Mouse (Mus musculus): ENCODE results near the gene Sfta2. TPM values are rescaled to one million over a fixed set of nuclear protein-coding genes. Genes with fewer than 3 reads are reported as not detected.

Sfta2 gene
- total RNA-seq, 2 experiments from 2014 or later: not detected

DNA sequence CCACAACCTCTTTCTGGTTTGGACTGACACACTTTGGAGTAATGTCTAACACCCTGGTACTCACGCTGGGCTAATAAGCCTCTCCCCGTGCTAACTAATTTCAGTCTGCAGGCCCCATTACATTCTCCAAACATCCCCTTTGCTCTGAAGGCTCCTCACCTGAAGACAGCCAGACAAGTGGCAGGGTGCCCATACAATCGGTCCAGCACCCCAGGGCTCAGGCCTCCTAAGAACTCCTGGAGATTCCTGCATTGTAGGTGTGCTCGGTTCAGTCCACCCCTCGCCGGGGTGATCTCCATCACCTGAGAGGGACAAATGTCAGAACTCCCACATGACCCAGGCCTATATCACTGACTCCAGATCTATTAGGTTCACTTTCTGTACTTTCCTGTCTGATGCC lies 71.2 kb downstream of the Sfta2 start:
- DNase-seq (ENCODE audit: low spot score in 2 of 2): no peak

DNA sequence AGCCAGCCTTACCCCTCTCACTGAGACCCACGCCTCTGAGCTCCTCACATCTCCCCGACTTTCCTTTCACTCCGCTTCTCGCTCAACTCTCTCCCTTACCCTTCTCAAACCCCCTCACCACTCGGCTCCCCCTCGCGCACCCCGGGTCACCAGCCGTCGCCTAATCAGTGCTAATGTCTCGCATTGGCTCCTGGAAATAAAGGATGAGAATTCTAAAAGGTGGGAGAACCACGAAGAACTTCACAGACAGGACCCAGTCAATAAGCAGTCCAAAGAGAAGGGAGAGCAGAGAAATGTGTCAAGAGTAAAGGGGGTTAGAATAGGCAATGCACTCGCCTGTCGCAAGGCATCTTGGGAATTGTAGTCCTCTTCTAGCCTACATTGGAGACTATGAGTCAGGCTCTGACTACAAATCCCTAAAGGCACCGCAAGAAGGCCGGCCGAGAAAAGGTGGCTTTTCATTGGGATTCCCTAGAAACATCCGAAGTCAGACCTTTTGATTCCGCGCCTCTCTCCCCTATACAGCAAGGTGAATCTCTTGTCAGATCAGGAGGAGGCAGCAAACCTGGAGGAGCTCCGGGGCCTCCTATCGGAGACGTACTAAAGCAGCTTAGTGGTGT lies 72.2 kb downstream of the Sfta2 start, which contains the start of gene Gtf2h4:
Gene Gtf2h4, minus strand, starts transcription at position 324 of the 620 bp plus-strand sequence.
- DNase-seq (ENCODE audit: low spot score in 2 of 2): peak; percentile 83 to 96

DNA sequence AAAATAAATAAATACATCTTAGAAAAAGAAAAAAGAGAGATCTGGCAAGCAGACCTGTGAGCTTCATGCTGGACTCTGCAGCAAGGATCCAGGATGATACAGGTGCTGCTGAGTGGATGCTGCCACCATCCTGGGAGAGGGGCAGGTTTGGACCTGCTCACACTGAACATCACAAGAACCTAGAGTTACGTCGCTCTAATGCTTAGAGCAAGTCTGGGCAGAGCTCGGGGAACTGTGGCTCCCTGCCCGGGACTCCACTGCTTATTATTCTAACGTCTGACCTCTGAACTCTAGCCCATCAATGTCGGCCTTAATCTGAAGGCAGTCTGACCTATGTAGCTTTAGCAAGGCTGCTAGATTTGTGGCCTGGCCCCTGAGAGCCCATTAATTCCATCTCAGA lies 79.2 kb downstream of the Sfta2 start:
- no peak for DNase-seq (ENCODE audit: low spot score in 2 of 2)

DNA sequence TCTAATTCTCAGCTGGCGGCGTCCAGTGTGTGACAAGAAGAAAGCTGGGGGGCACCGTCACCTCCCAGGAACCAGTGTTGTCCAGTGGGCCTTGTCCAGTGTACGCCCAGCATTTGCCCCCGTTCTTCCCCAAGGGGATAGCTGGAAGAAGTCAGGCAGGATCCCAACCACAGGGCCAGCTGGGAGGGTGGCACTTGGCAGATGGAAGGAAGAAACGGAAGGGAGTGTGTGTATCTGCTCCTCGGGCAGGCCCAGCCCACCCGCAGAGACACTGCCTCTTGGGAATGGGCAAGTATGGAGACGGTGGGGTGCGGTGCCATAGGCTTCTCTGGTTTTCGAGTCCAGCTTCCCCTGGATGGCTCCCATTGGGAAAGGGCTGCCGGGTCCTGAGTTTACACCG lies 80.6 kb downstream of the Sfta2 start:
- no peak for DNase-seq (ENCODE audit: low spot score in 2 of 2)

DNA sequence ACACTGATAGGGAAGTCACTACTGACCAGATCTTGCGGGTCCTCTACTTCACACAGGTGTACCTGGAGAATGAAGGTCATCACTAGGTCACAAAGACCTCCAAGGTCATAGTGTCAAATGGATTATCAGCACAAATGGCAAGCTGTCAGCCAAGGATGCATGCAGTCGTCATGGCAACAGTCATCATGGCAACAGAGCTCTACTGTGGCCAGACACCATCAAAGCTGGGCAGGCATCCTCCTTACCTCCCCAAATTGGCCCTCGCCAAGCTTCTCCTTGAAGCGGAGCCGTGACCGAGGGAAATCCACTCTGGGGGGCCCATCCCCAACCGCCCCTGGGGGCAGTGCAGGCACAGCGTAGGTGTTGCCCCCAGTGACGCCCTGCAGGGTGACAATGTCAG lies 83.7 kb downstream of the Sfta2 start:
- no peak for DNase-seq (ENCODE audit: low spot score in 2 of 2)

DNA sequence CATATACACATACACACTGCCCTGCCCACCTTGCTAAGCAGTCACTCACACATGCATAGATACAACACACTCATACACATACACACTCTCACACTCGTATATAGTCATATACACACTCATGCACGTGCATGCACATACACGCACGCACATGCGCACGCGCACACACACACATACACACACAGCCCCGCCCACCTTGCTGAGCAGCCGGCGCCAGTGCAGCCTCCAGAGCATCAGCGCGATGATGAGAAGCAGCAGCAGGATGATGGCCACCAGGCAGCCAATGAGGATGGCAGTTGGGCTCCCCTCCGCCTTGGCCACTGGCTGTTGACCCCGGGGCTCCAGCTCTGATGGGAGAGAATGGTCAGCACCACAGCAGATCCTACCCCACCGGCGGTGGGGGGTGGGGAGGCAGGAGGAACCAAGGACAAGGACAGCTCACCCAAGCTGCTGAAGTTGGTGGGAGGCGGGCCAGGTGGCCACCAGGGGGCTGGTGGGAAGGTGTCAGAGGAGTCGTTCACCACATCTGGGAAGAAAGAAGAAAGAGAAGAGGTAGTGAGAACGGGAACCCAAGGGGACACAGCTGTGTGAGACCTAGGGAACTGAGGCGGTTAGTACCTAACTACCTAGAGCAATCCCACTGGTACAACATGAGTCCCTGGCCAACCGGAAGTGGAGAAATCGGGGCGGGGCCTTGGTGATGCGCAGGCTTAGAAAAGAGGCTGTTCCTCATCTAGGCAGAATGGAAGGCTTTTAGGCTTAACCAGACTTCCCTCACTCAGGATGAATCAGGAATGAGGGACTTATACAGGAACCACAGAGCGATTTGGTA lies 87.2 kb downstream of the Sfta2 start:
- no peak for DNase-seq (ENCODE audit: low spot score in 2 of 2)

DNA sequence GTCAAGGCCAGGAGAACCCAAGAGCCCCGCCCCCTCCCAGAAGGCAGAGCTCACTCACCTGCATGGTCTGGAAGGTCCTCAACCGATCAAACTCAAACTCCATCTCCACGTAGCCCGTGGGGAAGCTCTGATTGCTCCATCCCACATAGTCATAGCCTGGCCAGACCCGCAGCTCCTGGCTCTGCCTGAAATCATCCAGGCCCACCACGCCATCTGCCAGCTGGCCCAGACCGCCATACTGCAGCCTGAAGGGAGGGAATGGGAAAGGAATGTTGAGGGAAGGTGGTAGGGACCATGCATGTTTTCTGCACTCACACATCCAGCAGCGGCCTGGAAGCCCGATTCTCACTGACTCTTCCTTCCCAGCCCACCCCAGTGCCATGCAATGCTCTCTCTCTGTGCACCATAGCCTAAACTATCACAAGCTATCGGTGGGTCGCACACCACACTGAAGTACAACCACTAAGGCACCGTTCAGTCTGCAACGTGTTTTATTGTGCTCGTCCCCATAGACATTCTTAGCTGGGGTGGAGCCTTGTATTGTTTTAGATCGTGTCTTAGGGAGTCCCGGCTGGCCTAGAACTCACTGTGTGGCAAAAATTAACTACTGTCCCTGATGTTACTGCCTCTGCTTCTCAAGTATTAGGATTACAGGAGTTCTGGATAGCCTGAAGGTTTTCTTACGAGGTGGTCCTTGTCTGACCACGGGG lies 88.7 kb downstream of the Sfta2 start:
- no peak for DNase-seq (ENCODE audit: low spot score in 2 of 2)

DNA sequence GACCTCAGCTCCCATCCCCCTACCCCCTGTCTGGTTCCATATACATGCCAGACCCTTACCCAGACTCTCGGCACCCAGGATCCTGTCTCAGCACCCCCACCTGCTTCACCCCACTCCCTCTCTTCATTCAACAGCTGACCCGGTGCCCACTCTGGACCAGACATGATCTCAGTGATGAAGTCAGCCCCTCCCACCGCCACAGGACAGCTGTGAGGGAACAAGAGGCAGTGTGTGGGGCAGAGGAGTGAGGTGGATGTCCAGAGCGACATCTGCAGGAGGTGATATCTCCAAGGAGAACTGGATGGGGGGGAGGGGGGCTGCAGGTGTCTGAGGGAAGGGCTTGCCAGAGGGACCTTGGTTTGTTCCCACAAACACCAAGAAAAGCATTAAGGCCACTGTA lies 90.5 kb downstream of the Sfta2 start:
- no peak for DNase-seq (ENCODE audit: low spot score in 2 of 2)

DNA sequence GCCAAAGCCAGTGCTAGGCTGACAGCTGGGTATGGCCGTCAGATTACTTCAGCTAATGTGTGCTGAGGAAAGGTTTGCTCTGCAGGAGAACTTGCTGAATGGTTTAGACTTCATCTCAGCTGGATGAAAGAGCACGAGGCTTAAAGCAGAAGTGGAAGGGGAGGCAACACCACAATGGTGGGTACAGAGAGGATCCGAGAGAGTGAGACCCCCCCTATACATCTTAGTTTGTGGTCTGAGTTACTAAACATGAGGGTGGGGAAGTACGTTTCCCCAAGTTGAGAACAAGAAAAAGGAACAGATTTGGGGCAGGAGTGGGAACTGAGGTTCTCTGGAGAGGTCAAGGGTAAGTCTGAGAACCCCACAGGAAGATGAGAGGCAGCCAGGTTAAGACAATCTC lies 91.0 kb downstream of the Sfta2 start:
- DNase-seq (ENCODE audit: low spot score in 2 of 2): no peak

DNA sequence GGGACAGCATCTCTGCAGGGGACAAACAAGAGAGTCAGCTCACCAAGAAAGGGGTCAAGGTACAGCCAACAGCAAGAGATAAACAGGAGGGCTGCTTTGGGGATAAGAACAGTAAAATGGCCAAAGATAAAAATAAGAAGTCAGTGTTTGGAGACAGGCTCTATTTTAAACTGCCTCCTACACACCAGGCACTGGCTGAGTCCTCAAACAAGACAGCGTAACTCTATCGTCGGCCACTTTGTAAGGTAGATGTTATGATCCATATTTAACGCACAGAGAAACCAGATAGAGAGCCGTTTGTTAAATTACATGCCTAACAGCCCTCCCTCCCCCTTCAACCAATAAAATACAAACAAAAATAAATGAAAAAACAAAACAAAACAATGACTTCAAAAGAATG lies 92.6 kb downstream of the Sfta2 start:
- DNase-seq (ENCODE audit: low spot score in 2 of 2): no peak

DNA sequence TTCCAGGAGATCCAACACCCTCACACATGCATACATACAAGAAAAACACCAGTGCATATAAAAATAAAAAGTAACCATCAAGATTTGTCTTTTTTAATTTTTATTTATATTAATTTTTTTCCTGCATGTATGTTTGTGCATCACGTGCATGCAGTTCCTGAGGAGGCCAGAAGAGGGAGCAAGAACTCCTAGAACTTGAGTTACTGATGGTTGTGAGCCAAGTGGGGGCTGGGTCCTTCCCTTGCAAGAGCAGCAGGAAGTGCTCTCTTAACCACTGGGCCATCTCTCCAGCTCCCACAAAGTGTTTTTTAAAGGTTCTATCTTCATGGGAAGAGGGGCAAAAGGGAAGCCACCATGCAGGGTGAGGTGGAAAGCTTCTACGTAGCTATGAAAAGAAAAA lies 93.9 kb downstream of the Sfta2 start:
- no peak for DNase-seq (ENCODE audit: low spot score in 2 of 2)

DNA sequence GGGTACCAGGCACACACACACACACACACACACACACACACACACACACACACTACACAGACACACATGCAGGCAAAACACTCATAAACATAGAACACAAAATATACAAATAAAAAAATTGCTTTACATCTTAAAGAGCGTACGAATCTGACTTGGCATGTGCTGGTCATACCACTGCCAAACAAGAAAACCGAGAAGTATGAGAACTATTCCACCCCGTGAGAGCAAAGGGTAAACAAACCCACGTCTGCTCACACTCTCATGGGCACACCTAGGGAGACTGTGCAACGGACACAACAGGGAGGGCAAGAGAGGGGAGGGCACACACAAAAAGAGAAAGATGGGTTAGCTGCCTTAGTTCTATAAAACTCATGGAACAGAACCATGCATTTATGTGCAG lies 95.3 kb downstream of the Sfta2 start:
- DNase-seq (ENCODE audit: low spot score in 2 of 2): no peak

DNA sequence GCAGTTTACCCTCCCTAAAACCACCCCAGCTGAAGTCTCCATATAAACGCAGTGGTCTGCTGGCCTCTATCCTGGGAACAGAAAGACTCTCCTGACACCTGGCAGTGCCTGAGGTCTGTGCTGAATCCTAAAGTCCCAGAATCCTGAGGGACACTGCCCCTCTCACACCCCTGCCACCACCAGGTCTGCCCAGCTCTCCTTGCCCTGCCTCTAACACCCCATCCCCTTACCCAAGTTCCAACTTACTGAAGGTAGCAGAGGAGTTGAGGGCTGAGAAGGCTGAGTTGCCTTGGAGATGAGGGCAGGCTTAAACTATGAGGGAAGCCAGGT lies 96.0 kb downstream of the Sfta2 start:
- DNase-seq (ENCODE audit: low spot score in 2 of 2): no peak

DNA sequence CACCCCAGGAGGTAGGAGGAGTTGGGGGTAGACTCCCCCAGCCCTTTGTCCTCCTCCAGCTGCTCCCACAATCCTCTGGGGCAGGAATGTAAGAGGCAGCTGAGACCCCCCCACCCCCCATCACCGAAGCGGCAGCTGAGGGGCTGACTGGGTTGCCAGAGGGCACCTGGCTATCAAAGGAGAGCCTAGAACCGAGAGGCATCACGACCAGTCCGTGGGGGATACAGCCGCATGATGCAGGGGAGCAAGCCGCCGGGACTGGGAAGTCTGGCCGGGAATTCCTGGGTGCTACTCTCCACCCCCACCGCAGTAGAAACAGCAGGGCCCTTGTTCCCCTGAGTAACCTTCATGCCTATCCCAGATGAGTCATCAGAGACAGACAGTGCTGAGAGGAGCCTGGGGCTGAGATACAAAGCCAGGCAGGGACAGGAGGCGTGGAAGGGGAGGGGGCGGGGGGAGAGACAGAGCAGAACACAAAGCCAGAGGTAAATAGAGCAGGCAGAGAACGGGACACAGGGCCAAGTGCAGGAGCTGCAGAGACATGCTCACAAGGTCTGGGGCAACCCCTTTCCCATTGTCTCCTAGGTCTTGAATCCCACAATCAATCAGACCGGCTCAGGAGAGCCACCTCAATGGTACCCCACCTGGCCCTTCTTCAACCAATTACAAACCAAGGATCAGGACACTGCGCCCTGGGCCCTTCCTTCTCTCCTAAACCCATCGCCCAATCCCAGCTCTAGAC lies 96.6 kb downstream of the Sfta2 start:
- peak; percentile 45 to 57 for DNase-seq (ENCODE audit: low spot score in 2 of 2)

DNA sequence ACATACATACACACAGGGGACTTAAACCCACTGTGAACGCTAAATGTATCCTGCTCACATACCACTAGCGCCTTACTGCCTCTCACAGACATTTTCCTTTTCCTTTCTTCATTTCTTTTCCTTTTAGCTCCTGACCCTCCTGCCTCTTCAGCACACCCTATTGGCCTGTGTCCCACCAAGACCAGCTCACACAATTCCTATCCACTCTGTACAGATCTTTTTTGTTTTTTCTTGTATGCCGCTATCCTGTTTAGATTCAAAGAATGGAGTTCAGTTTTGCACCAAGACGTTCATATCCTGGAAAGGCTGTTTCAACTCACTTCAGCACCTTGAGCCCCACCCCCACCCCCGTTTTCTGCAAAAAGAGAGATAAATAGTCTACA lies 97.1 kb downstream of the Sfta2 start:
- no peak for DNase-seq (ENCODE audit: low spot score in 2 of 2)

DNA sequence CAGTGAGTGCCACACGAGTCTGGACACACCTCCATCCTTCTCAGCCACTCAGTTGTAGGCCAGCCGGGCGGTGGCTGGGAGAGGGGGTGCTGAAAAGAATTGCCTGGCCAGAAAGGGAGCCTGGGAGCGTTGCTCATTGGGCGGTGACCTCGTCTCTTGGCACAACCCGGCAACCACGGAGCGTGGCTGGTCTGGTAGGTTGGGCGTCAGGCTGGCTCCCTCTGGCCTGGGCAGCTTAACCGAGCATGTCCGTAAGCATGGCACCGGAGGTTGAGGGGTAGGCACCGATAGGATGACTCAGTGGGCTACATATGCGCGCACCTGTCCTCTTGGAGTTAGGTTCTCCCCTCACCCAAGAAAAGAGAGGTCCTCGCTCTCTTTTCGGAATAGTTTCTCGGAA lies 98.6 kb downstream of the Sfta2 start:
- peak; percentile 62 to 71 for DNase-seq (ENCODE audit: low spot score in 2 of 2)

Other genes starting within 250 kb of the Sfta2 start
- 1 to 10 TPM; 1.1 to 1.8 TPM for gene H2-Q4, start 221.9 kb upstream of the Sfta2 start, total RNA-seq (2021)
- not detected for gene H2-Q6, start 176.7 kb upstream of the Sfta2 start, total RNA-seq (2021)
- gene H2-Q7, start 162.4 kb upstream of the Sfta2 start, total RNA-seq (2021): under 1 TPM; 0.41 to 0.43 TPM
- not detected for gene H2-Q10, start 131.5 kb upstream of the Sfta2 start, total RNA-seq (2021)
- under 1 TPM in 1 of 2 experiments, not detected in 1; 0.48 TPM for gene Pou5f1, start 95.5 kb upstream of the Sfta2 start, total RNA-seq (2021)
- gene Tcf19, start 84.7 kb upstream of the Sfta2 start, total RNA-seq (2021): 1 to 10 TPM; 5.3 to 6.5 TPM
- gene Cchcr1, start 84.4 kb upstream of the Sfta2 start, total RNA-seq (2021): 1 to 10 TPM; 6.1 to 6.5 TPM
- gene Psors1c2, start 68.3 kb upstream of the Sfta2 start, total RNA-seq (2021): under 1 TPM in 1 of 2 experiments, not detected in 1; 0.55 TPM
- gene Cdsn, start 49.4 kb upstream of the Sfta2 start, total RNA-seq (2021): under 1 TPM; 0.14 to 0.44 TPM
- gene 2300002M23Rik, start 34.1 kb upstream of the Sfta2 start, total RNA-seq (2021): not detected
- not detected for gene Gm9573, start 25.1 kb downstream of the Sfta2 start, total RNA-seq (2021)
- gene Mucl3, start 42.1 kb downstream of the Sfta2 start, total RNA-seq (2021): not detected
- 10 to 100 TPM; 34.3 to 34.8 TPM for gene Vars2, start 66.0 kb downstream of the Sfta2 start, total RNA-seq (2021)
- 10 to 100 TPM; 23.9 to 25.8 TPM for gene Gtf2h4, start 72.2 kb downstream of the Sfta2 start, total RNA-seq (2021)
- gene Ddr1, start 103.1 kb downstream of the Sfta2 start, total RNA-seq (2021): 10 to 100 TPM; 73.6 to 81.0 TPM
- 1 to 10 TPM; 3.8 to 4.2 TPM for gene Ier3, start 220.1 kb downstream of the Sfta2 start, total RNA-seq (2021)
- gene Flot1, start 221.7 kb downstream of the Sfta2 start, total RNA-seq (2021): 100 to 1,000 TPM; 139 to 147 TPM
- 100 to 1,000 TPM; 615 to 684 TPM for gene Tubb5, start 236.8 kb downstream of the Sfta2 start, total RNA-seq (2021)
- 10 to 100 TPM; 13.6 to 15.0 TPM for gene Mdc1, start 240.0 kb downstream of the Sfta2 start, total RNA-seq (2021)

Data from layer of hippocampus, postnatal 14 days (tissue).